ENCODE assay signal across 28 mouse cellular contexts in genomic region chr12:3915852-3916251, GRCm38 (mm10). TPM values are rescaled to one million over a fixed set of nuclear protein-coding genes. Genes with fewer than 3 reads are reported as not detected.
DNase-seq lines count a peak whose midpoint lies in the region; ATAC-seq and TF ChIP-seq lines count a peak whose summit lies in the region.
"Had no signal": no experiment of that assay in that cellular context is flagged by ENCODE, and none has a peak within 500 bp of the region (broad histone marks: within the 10 kb centered on the region; RNA-seq: fewer than 3 reads in every experiment).

No protein-coding gene starts in this region.

- ATAC-seq in embryonic facial prominence, embryonic 13.5 days (ENCODE audit: insufficient number of reproducible peaks, insufficient read depth, low FRiP score, low TSS enrichment, low read depth), result peak; percentile 38; the same call in 1 of the 2 replicates
- no peak for ATAC-seq in liver, embryonic 11.5 days (replicated peaks; ENCODE audit: low FRiP score)
- no peak for ATAC-seq in liver, postnatal 0 days
- ATAC-seq: forebrain, embryonic 14.5 days; forebrain, postnatal 0 days; hindbrain, postnatal 0 days; inflammation-experienced regulatory T-cells, adult 6 months; Patski had no signal

- H3K27me3 ChIP-seq in embryonic facial prominence, embryonic 13.5 days, result no peaks in the 10 kb centered on the region
- H3K27me3 ChIP-seq in embryonic facial prominence, embryonic 10.5 days (replicated peaks; ENCODE audit: low read depth, poor library complexity, severe bottlenecking), result no peaks in the 10 kb centered on the region
- H3K27me3 ChIP-seq in liver, embryonic 11.5 days (replicated peaks; ENCODE audit: control insufficient read depth, insufficient read depth, low read length), result no peaks in the 10 kb centered on the region
- H3K27me3 ChIP-seq in liver, postnatal 0 days (ENCODE audit: insufficient read depth, low read length), result no peaks in the 10 kb centered on the region
- H3K27me3 ChIP-seq: CH12.LX; embryonic facial prominence, embryonic 15.5 days; heart, embryonic 13.5 days; Patski had no signal

- H3K4me2 ChIP-seq in embryonic facial prominence, embryonic 13.5 days, result no peak overlapping the region
- no peak overlapping the region for H3K4me2 ChIP-seq in liver, embryonic 11.5 days
- H3K4me2 ChIP-seq in liver, postnatal 0 days (ENCODE audit: low read depth, low read length), result no peak overlapping the region
- H3K4me2 ChIP-seq: embryonic facial prominence, embryonic 15.5 days; heart, embryonic 13.5 days; hindbrain, embryonic 14.5 days had no signal

- no peaks in the 10 kb centered on the region for H3K9me3 ChIP-seq in embryonic facial prominence, embryonic 13.5 days
- no peaks in the 10 kb centered on the region for H3K9me3 ChIP-seq in embryonic facial prominence, embryonic 10.5 days
- H3K9me3 ChIP-seq in liver, embryonic 11.5 days (ENCODE audit: control insufficient read depth, low read length), result no peaks in the 10 kb centered on the region
- H3K9me3 ChIP-seq in liver, postnatal 0 days (ENCODE audit: low read length), result no peaks in the 10 kb centered on the region
- H3K9me3 ChIP-seq: embryonic facial prominence, embryonic 15.5 days; G1E; heart, embryonic 10.5 days; heart, embryonic 13.5 days had no signal

- no peak for TF ChIP-seq CTCF in liver, postnatal 0 days (IDR thresholded peaks at IDR 0.05; ENCODE audit: low read depth)

- no peak for TF ChIP-seq EP300 in liver, postnatal 0 days (IDR thresholded peaks at IDR 0.05; ENCODE audit: low read depth)

- no peak overlapping the region for H3K9ac ChIP-seq in embryonic facial prominence, embryonic 13.5 days
- H3K9ac ChIP-seq in liver, embryonic 11.5 days (ENCODE audit: low read depth, low read length), result no peak overlapping the region
- no peak overlapping the region for H3K9ac ChIP-seq in liver, postnatal 0 days (replicated peaks)
- H3K9ac ChIP-seq: embryonic facial prominence, embryonic 15.5 days; forebrain, postnatal 0 days; heart, embryonic 13.5 days; hindbrain, embryonic 14.5 days had no signal

- H3K4me1 ChIP-seq in embryonic facial prominence, embryonic 13.5 days, result peaks cover 8% of the 10 kb centered on the region
- peaks cover 20% of the 10 kb centered on the region for H3K4me1 ChIP-seq in embryonic facial prominence, embryonic 10.5 days
- H3K4me1 ChIP-seq in liver, embryonic 11.5 days (replicated peaks; ENCODE audit: control insufficient read depth, insufficient read depth, low read length), result 0 out of 2 replicates have a peak, but pooled peaks cover 3% of the 10 kb centered on the region
- H3K4me1 ChIP-seq in liver, postnatal 0 days (ENCODE audit: insufficient read depth), result peaks cover 10% of the 10 kb centered on the region; the same call in 1 of the 2 replicates

- no peak for DNase-seq in embryonic facial prominence, embryonic 10.5 days (ENCODE audit: low spot score)
- DNase-seq in kidney, postnatal 10 days, result peak; percentile 56
- DNase-seq in kidney, adult 11 months, result no peak
- DNase-seq in liver, result peak; percentile 35
- no peak for DNase-seq in liver, embryonic 11.5 days (ENCODE audit: low spot score)
- peak; percentile 51 for DNase-seq in liver, postnatal 0 days
- DNase-seq: adrenal gland, postnatal 10 days; adrenal gland, postnatal 36 days; B cell, adult 2 months; cerebellum, adult 18-20 months; cerebellum, postnatal 10 days; cerebellum, postnatal 36 days; embryo, embryonic 11 days; forebrain, postnatal 0 days; heart, adult 18-20 months; heart, postnatal 14 days; heart, postnatal 4 days had no signal

- H3K36me3 ChIP-seq in embryonic facial prominence, embryonic 13.5 days, result peaks cover 27% of the 10 kb centered on the region
- H3K36me3 ChIP-seq in embryonic facial prominence, embryonic 10.5 days (replicated peaks), result peaks cover 17% of the 10 kb centered on the region; the same call in 1 of the 2 replicates
- H3K36me3 ChIP-seq in liver, embryonic 11.5 days (ENCODE audit: control insufficient read depth, insufficient read depth, low read length), result no peaks in the 10 kb centered on the region
- no peaks in the 10 kb centered on the region for H3K36me3 ChIP-seq in liver, postnatal 0 days (replicated peaks; ENCODE audit: insufficient read depth, low read length)
- H3K36me3 ChIP-seq: G1E had no signal

- no peak overlapping the region for H3K4me3 ChIP-seq in embryonic facial prominence, embryonic 13.5 days
- no peak overlapping the region for H3K4me3 ChIP-seq in embryonic facial prominence, embryonic 10.5 days
- no peak overlapping the region for H3K4me3 ChIP-seq in liver, embryonic 11.5 days (ENCODE audit: low read depth, low read length)
- no peak overlapping the region for H3K4me3 ChIP-seq in liver, postnatal 0 days (ENCODE audit: low read depth, low read length)
- H3K4me3 ChIP-seq: embryonic facial prominence, embryonic 15.5 days; heart, embryonic 10.5 days; heart, embryonic 13.5 days had no signal

- no peak overlapping the region for H3K27ac ChIP-seq in embryonic facial prominence, embryonic 13.5 days
- H3K27ac ChIP-seq in embryonic facial prominence, embryonic 10.5 days (replicated peaks), result no peak overlapping the region
- H3K27ac ChIP-seq in liver, embryonic 11.5 days (ENCODE audit: low read depth, low read length), result no peak overlapping the region
- H3K27ac ChIP-seq in liver, postnatal 0 days (ENCODE audit: low read depth), result no peak overlapping the region
- H3K27ac ChIP-seq: embryonic facial prominence, embryonic 15.5 days; heart, embryonic 10.5 days; heart, embryonic 13.5 days; hindbrain, embryonic 14.5 days; hindbrain, postnatal 0 days had no signal

- 82% methylated on average over 3 of the region's 3 CpGs for WGBS in embryonic facial prominence, embryonic 13.5 days
- WGBS in embryonic facial prominence, embryonic 10.5 days, result 82% methylated on average over 3 of the region's 3 CpGs
- WGBS in liver, embryonic 11.5 days, result 81% methylated on average over 3 of the region's 3 CpGs
- WGBS in liver, postnatal 0 days (ENCODE audit: insufficient replicate concordance), result 61% methylated on average over 3 of the region's 3 CpGs

RNA-seq across cellular contexts. Expression of gene Pomc, which starts 38.9 kb away (rescaled TPM):
- 2.8 and 4.5 TPM in 2 replicates for polyA plus RNA-seq in embryonic facial prominence, embryonic 13.5 days (2015; fragmentation: Nextera tagmentation; extraction: Ambion mirVana)
- 6.3 and 17.0 TPM in 2 replicates for polyA plus RNA-seq in embryonic facial prominence, embryonic 10.5 days (2016; fragmentation: Nextera tagmentation; extraction: Ambion mirVana)
- polyA plus RNA-seq in liver, embryonic 11.5 days (2014; fragmentation: Nextera tagmentation; extraction: Ambion mirVana), result 1.4 and 1.7 TPM in 2 replicates
- polyA plus RNA-seq in liver, postnatal 0 days (2015; fragmentation: Nextera tagmentation; extraction: Ambion mirVana), result 0.40 and 0.73 TPM in 2 replicates
- polyA plus RNA-seq: G1E, Patski had no signal

Comparison
In these comparisons a context has a peak if more than half of its experiments do, and no peak if none do; other contexts are left out.
1. DNase-seq: peak in kidney, postnatal 10 days (single experiment), liver (single experiment) and liver, postnatal 0 days (single experiment); none in embryonic facial prominence, embryonic 10.5 days (single experiment), kidney, adult 11 months (single experiment) and liver, embryonic 11.5 days (single experiment).